Mouse (Mus musculus) limb, embryonic 11.5 days (tissue): ENCODE results near the gene Arpc5. TPM values are rescaled to one million over a fixed set of nuclear protein-coding genes. Genes with fewer than 3 reads are reported as not detected.

Source experiments
- ATAC-seq: fragments of 200-750 bp; cut with Nextera tagmentation; 2 replicates; pipeline ENCODE4 v1.8.0; 2017; ENCODE audit warnings: low read depth; ENCODE audit not compliant: insufficient number of reproducible peaks, low FRiP score, low TSS enrichment
- DNase-seq: peaks from one replicate; pipeline ENCODE4 v3.0.0-alpha.2; 2015; ENCODE audit warnings: low spot score
- H3K27ac ChIP-seq: fragments of 300-500 bp; sonication (generic); replicated peaks from 2 replicates; pipeline ENCODE4 v1.5.1; 2014; ENCODE audit warnings: low read depth, mild to moderate bottlenecking, low read length
- H3K27me3 ChIP-seq: fragments of 300-500 bp; sonication (generic); 2 replicates; pipeline ENCODE4 v1.6.1; 2014; ENCODE audit warnings: mild to moderate bottlenecking, low read length, mixed read lengths; ENCODE audit not compliant: control insufficient read depth, insufficient read depth
- H3K36me3 ChIP-seq: fragments of 300-500 bp; sonication (generic); 2 replicates; pipeline ENCODE4 v1.6.1; 2014; ENCODE audit warnings: mild to moderate bottlenecking, low read length, moderate library complexity, mixed read lengths; ENCODE audit not compliant: control insufficient read depth, insufficient read depth
- H3K4me1 ChIP-seq: fragments of 300-500 bp; sonication (generic); 2 replicates; pipeline ENCODE4 v1.6.1; 2014; ENCODE audit warnings: low read length, mixed read lengths; ENCODE audit not compliant: control insufficient read depth, insufficient read depth
- H3K4me2 ChIP-seq: fragments of 300-500 bp; sonication (generic); 2 replicates; pipeline ENCODE4 v1.6.1; 2014; ENCODE audit warnings: low read depth, mild to moderate bottlenecking, moderate library complexity; ENCODE audit not compliant: severe bottlenecking
- H3K4me3 ChIP-seq: fragments of 300-500 bp; sonication (generic); 2 replicates; pipeline ENCODE4 v1.5.1; 2014; ENCODE audit warnings: low read depth, low read length
- H3K9ac ChIP-seq: fragments of 300-500 bp; sonication (generic); 2 replicates; pipeline ENCODE4 v1.6.1; 2014; ENCODE audit warnings: mild to moderate bottlenecking, low read length
- H3K9me3 ChIP-seq: fragments of 300-500 bp; sonication (generic); 2 replicates; pipeline ENCODE4 v1.6.1; 2016; ENCODE audit warnings: low read length; ENCODE audit not compliant: control insufficient read depth
- WGBS: fragments of 180-500 bp; shearing (Covaris S2); extraction: QIAGEN DNeasy Blood & Tissue Kit; methylation state at CpG from one replicate; pipeline ENCODE4 v1.1.7; 2014; 5-methylcytosine and 5-hydroxymethylcytosine counted together
- polyA plus RNA-seq: library from polyadenylated mRNA; unstranded; fragments of >200 nt; fragmentation: Nextera tagmentation; extraction: Ambion mirVana; gene quantifications from 2 replicates; pipeline ENCODE4 v1.2.1, GENCODE M21; 2014

Arpc5 gene
- polyA plus RNA-seq, 1 experiment from 2014 or later = 182 TPM

- H3K27ac ChIP-seq = no peak overlapping the region
- H3K4me1 ChIP-seq = peaks cover 7% of the 10 kb centered on the region; the same call in 1 of the 2 replicates
- ATAC-seq (peak; percentile 72), DNase-seq (peak; percentile 76)
- no peaks in the 10 kb centered on the region for H3K9me3 ChIP-seq
- no peak overlapping the region for H3K9ac ChIP-seq
- H3K27me3 ChIP-seq = no peaks in the 10 kb centered on the region
- no peaks in the 10 kb centered on the region for H3K36me3 ChIP-seq
- no peak overlapping the region for H3K4me2 ChIP-seq
- 16% methylated on average over 12 of the region's 12 CpGs for WGBS
- H3K4me3 ChIP-seq = no peak overlapping the region
These were observed 23.9 kb downstream of the Arpc5 start for GRCm38 (mm10) chr1:152790254-152790653.

DNA sequence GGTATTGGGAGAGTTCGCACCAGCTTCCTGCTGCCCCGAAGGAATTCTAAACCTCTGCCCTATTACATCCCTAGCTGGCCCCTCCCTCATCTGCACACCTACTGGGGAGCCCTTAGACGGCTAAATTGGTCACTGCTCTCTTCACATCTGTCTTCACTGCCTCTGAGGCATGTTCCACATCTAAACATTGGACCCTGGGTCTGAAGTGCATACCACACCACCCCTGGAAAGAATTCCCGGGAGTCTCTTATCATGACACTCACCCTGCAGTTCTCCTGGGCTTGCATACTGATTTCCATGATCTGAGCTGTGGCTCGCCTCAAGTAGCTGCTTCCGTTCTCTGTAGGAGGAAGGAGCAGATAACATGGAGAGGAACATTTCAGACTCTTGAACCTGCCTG is 24.5 kb downstream of the Arpc5 start:
- Histone ChIP-seq H3K4me3 (no peak overlapping the region), H3K9me3 (no peaks in the 10 kb centered on the region), H3K9ac (no peak overlapping the region), H3K4me1 (peaks cover 7% of the 10 kb centered on the region; the same call in 1 of the 2 replicates), H3K27ac (no peak overlapping the region), H3K27me3 (no peaks in the 10 kb centered on the region), H3K36me3 (no peaks in the 10 kb centered on the region), H3K4me2 (peak overlapping the region; percentile 7; the same call in 1 of the 2 replicates)
- WGBS = 9% methylated on average over 6 of the region's 6 CpGs
- DNase-seq = no peak
- ATAC-seq = 0 out of 2 replicates have a peak, but pooled peaks have one; percentile 20

DNA sequence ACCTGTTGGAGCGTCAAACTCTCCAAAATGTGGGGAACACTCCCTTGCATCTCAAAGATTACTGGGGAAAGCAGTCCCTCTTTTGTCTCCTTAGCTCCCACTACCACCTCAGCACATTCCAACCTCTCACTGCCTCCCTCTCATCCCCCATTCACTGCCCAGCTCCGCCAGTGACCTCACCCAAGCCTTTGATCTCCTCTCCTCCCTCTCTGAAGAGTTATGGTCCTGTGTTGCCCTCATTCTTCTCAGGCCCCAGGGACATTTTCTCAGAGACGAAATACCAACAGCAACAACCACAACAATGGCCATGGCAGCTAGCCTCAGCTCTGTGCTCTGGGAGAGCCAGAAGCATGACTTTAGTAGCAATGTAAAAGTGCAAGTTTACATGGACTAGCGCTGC is 24.9 kb downstream of the Arpc5 start:
- Histone ChIP-seq H3K9me3 (no peaks in the 10 kb centered on the region), H3K4me3 (no peak overlapping the region), H3K27me3 (no peaks in the 10 kb centered on the region), H3K9ac (no peak overlapping the region), H3K4me1 (peaks cover 7% of the 10 kb centered on the region; the same call in 1 of the 2 replicates), H3K4me2 (no peak overlapping the region), H3K27ac (no peak overlapping the region), H3K36me3 (no peaks in the 10 kb centered on the region)
- DNase-seq (peak; percentile 31), ATAC-seq (no peak)
- 21% methylated on average over 4 of the region's 4 CpGs for WGBS

DNA sequence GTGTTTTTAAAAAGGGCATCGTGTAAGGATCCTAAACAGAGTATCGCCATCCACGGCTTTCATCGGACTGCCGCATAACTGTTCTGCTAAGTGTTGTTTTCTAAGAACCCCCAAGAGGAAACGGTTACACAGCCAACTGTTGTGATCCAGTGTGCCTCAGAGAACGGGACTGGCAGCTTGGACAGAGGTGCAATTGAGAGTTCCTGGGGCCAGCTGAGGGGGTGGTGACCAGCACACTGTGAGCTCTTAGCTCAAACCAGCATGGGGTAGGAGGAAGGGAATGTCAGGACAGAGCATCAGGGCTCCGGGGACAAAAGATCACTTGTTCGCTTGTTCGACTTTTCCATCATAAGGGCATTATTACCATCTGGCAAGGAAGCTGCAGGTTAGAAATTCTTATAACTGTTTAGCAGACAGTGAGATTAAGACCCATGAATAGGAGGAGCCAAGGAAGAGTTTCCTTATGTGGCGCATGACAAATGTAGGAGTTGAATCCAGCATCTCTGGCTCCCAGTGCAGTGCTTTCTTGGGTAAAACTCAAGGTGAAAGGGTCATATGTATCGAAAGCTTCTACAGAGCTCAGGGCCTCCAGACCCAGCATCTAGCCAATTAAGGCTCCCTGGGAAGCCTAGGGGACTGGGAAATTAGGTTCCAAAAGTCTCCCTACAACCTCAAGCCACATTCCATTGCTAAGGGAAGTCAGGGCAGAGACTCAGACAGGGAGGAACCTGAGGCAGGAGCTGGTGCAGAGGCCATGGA is 26.6 kb downstream of the Arpc5 start:
- H3K9ac ChIP-seq = no peak overlapping the region
- no peak for DNase-seq
- H3K4me3 ChIP-seq = no peak overlapping the region
- no peaks in the 10 kb centered on the region for H3K27me3 ChIP-seq
- no peak for ATAC-seq
- no peaks in the 10 kb centered on the region for H3K36me3 ChIP-seq
- H3K9me3 ChIP-seq = no peaks in the 10 kb centered on the region
- WGBS = 59% methylated on average over 12 of the region's 12 CpGs
- peak overlapping the region; percentile 18; the same call in 1 of the 2 replicates for H3K27ac ChIP-seq
- peaks cover 7% of the 10 kb centered on the region; the same call in 1 of the 2 replicates for H3K4me1 ChIP-seq
- H3K4me2 ChIP-seq = no peak overlapping the region

DNA sequence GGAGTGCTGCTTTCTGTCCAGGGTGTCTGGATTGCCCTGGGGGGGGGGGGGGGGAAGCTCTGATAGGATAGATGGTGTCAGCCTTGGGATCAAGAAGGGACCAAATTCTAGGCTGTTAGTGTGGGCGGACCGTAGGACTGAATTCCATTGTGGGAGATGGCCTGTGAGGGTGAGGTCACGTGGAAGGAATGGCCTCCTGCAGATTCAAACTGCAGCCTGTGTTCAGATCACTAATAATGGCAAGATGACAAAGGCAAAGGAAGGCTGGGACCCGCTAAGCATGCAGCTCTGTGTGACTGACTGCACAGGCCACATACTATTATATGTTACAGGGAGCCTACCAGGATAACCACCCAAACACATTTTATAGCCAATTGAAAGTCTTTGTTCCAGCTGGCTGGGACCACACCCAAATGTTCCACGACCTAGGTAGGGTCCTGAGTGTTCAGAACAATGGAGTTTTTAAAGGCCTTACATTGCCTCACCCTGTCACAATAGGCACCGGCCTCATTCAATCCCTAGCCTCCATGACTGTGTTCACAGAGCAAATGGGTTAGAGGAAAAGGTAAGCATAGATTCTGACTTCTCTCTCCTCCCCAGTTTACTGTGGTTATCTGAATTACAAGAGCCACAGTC is 27.3 kb downstream of the Arpc5 start:
- H3K36me3 ChIP-seq = no peaks in the 10 kb centered on the region
- H3K4me1 ChIP-seq = peaks cover 7% of the 10 kb centered on the region; the same call in 1 of the 2 replicates
- no peaks in the 10 kb centered on the region for H3K27me3 ChIP-seq
- no peak overlapping the region for H3K9ac ChIP-seq
- no peak overlapping the region for H3K4me2 ChIP-seq
- ATAC-seq (no peak), DNase-seq (no peak)
- no peak overlapping the region for H3K27ac ChIP-seq
- H3K4me3 ChIP-seq = no peak overlapping the region
- 72% methylated on average over 6 of the region's 6 CpGs for WGBS
- no peaks in the 10 kb centered on the region for H3K9me3 ChIP-seq

DNA sequence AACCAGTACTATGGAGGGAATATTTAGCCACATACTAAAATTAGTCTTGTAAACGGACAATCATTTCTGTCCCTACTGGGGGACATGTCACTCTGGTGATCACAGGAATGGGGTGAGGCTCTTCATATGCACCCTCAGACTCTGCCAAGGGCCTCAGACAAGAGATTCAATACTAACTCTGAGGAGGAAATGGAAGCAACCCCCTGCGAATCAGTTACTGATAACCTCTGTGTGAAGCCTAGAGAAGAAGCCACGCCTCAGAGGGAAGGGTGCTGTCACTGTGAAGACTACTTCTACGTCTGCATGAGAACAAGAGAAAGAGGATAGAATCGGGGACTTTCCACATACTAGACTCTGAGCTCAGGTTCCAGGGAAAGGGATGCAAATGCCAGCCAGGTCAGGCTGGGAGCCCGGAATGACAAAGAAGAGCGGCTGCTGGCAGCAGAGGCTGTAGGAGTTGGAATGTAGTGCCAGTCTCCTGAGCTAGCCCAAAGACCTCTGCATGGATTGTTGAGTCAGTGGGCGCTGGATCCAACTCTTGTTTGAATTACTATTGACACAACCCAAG is 29.4 kb downstream of the Arpc5 start:
- ATAC-seq = no peak
- H3K36me3 ChIP-seq = no peaks in the 10 kb centered on the region
- peaks cover 7% of the 10 kb centered on the region; the same call in 1 of the 2 replicates for H3K4me1 ChIP-seq
- no peak overlapping the region for H3K4me3 ChIP-seq
- no peaks in the 10 kb centered on the region for H3K9me3 ChIP-seq
- DNase-seq = no peak
- no peak overlapping the region for H3K4me2 ChIP-seq
- H3K9ac ChIP-seq = no peak overlapping the region
- H3K27me3 ChIP-seq = no peaks in the 10 kb centered on the region
- no peak overlapping the region for H3K27ac ChIP-seq
- 79% methylated on average over 8 of the region's 8 CpGs for WGBS

DNA sequence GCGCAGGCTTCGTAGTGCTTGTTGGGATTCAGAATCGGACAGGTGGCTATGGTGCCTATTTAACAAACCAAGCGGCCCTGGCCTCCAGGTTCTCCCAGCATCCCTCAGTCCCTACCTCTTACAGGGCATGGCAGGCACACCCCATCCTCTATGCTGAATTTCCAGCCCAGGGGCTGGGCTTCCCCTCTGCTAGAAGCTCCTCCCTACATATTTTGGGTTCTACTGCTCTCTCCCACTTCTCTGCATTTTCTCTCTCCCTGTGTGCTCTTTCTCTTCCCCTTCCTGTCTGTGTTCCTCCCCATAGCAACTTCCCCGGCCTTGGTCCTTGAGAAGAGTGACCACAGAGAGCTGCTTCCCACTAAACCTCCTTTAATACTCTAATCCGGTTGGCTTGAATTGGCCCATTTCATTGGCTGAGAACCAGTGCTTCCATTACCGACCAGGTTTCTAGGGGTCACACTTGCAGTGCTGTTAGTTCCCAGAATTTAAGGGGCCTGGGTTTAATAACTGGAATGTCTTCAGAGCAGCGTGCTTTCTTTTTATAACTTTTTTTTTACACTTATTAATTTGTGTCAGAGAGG is 30.4 kb downstream of the Arpc5 start:
- no peak overlapping the region for H3K9ac ChIP-seq
- WGBS = 82% methylated on average over 8 of the region's 8 CpGs
- H3K4me3 ChIP-seq = no peak overlapping the region
- H3K4me2 ChIP-seq = no peak overlapping the region
- no peaks in the 10 kb centered on the region for H3K36me3 ChIP-seq
- H3K9me3 ChIP-seq = no peaks in the 10 kb centered on the region
- ATAC-seq = no peak
- no peak for DNase-seq
- H3K27ac ChIP-seq = no peak overlapping the region
- H3K4me1 ChIP-seq = 0 out of 2 replicates have a peak, but pooled peaks cover 2% of the 10 kb centered on the region
- no peaks in the 10 kb centered on the region for H3K27me3 ChIP-seq

DNA sequence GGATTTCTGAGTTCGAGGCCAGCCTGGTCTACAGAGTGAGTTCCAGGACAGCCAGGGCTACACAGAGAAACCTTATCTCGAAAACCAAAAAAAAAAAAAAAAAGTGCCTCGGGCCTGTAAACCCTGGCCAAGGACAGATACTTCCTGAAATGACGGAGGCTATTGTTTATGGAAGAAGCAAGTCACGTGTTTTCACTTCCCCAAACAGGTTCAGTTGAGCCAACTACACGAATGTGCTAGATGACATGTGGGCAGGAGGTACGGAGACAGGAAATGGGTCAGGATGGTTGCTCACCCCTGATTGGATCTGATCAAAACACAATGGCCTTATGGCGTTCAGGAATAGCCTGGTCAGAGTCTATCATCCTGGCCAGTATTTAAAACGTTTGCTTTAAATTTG is 31.8 kb downstream of the Arpc5 start:
- DNase-seq (no peak), ATAC-seq (no peak)
- H3K27ac ChIP-seq = no peak overlapping the region
- no peak overlapping the region for H3K9ac ChIP-seq
- 82% methylated on average over 9 of the region's 9 CpGs for WGBS
- no peak overlapping the region for H3K4me2 ChIP-seq
- H3K27me3 ChIP-seq = no peaks in the 10 kb centered on the region
- H3K4me1 ChIP-seq = 0 out of 2 replicates have a peak, but pooled peaks cover 2% of the 10 kb centered on the region
- no peaks in the 10 kb centered on the region for H3K36me3 ChIP-seq
- H3K9me3 ChIP-seq = no peaks in the 10 kb centered on the region
- H3K4me3 ChIP-seq = no peak overlapping the region
